Mouse (Mus musculus) thymus, adult 2 months (tissue): ENCODE data around the gene Bend6.

ENCODE experiments used
- CTCF ChIP-seq: fragments of 200-500 bp; IDR thresholded peaks from 2 replicates; pipeline ENCODE4 v1.5.1; 2012; ENCODE audit warnings: mild to moderate bottlenecking, control low read depth, low read length, moderate library complexity, borderline replicate concordance; ENCODE audit not compliant: control insufficient read depth, poor library complexity, insufficient read depth; ENCODE audit errors: extremely low read depth
- POLR2A ChIP-seq: fragments of 200-500 bp; IDR thresholded peaks from 2 replicates; pipeline ENCODE4 v1.6.1; 2012; ENCODE audit warnings: mild to moderate bottlenecking, low read length, control low read depth, moderate library complexity; ENCODE audit not compliant: control insufficient read depth, poor library complexity, insufficient read depth; ENCODE audit errors: extremely low read depth

DNA sequence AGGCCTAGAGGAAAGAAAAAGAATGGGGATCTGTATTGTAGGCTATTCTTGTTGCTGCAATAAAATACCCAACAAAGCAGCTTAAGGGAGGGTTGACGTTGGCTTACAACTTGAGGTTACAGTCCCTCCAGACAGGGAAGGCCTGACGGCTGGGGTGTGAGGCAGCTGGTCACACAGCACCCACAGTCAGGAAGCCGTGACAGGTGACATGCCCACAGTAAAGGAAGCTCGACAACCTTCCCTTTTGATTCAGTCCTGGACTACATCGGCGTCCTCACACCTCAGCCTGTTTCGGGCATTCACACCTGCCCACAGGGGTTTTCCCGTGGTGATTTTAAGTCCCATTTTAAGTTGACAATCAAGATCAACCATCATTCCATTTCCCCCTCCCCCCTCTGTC is 35.0 kb upstream of the Bend6 start:
- TF ChIP-seq CTCF (no peak), POLR2A (no peak)
